Mouse (Mus musculus) NIH3T3 (cell line): ENCODE measurements at regions not wholly inside any gene's neighbourhood (a gene's known extent, or its start where the extent isn't known, plus 50 kb on each side); places are given as distances from the start of the nearest gene placed in this dataset.

ENCODE experiments used
- DNase-seq: peaks from one replicate; pipeline ENCODE4 v3.0.0-alpha.2; 2012; ENCODE audit warnings: low read depth

- DNase-seq, result no peak
Measured at GRCm38 (mm10) chr6:51349771-51350170, 82.7 kb upstream of the Nfe2l3 start.

- DNase-seq, result no peak
Measured at GRCm38 (mm10) chr6:51355041-51355440, 77.4 kb upstream of the Nfe2l3 start.

DNA sequence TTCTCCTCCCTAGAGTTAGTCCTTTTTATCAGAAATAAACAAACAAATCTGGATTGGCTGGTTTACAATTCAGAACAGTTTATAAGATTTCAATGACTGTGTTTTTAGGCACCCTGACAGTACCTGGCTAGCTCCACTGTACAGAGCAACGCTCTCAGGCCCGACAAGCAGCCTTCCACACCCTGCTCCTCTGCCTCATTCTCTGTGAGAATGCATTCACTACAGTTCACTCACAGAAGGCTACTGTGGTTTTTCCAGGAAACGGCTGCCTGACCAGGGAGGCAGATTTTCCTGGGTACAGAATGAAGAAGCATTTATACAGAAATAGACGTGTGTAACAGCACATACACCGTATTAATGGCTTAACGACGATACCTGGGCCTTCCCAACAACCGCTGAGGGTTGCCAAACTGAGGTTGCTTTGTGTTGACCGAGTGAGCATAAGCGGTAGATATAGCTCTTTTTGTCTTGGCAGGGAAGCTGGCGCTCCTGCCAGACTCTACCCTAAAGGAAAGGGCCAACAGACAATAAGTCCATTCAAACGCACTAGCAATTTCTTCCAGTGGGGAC is 70.8 kb upstream of the Nfe2l3 start:
- no peak for DNase-seq

- DNase-seq, result peak; percentile 89
Measured at GRCm38 (mm10) chr6:51362475-51363226, 69.8 kb upstream of the Nfe2l3 start.

- DNase-seq, result no peak
Measured at GRCm38 (mm10) chr6:51364776-51365175, 67.7 kb upstream of the Nfe2l3 start.

DNA sequence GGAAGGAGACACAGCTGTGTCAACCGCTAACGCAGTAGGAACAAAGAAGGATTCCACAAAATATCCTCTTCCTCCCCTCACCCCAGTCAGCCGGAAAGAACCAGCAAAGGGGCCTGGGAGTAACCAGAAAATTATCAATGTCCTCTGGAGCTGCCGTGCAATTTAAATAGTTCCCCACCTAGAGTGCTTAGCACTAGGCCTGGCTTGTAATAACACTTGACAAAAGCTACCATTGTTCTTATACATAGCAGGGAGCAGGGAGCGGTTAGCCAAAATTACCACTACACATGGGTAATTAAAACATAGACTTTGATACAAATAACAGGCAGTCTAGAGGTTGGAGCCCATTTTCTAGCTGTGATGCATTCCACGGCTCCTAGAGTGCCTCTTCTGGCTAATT is 62.7 kb upstream of the Nfe2l3 start:
- DNase-seq, result no peak

DNA sequence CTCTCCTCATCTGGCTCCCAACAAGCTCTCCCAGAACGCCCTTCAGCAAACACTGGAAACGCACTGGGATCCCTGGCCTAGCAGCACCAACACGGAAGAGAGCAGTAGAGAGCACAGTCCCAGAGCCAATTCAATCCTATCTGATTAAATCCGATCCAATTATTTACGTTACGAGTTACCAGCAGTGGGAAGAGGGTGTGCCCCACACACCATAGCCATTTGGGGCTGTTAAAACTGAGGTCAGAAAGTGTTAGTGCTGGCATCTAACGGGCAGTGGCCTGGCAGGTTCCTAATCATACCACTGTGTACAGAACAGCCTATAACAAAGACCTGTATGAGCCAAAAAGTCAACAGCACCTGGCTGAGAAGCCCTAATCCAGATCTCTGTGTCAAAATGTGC is 60.1 kb upstream of the Nfe2l3 start:
- no peak for DNase-seq

DNA sequence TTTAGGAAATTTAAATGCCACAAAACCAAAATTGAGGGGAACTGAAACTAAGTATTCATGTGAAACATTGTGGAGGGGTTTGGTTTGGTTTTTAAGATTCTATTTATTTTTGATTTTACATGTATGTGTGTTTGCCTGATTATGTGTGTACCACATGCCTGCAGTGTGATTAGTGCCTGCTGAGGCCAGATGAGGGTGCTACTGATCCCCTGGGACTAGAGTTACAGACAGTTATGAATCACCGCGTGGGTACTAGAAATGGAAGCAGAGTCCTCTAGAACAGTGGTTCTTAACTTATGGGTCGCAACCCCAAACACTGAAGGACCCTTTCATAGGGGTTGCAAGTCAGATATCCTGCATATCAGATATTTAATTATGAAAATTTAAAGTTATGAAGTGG is 54.0 kb upstream of the Nfe2l3 start:
- peak; percentile 21 for DNase-seq

DNA sequence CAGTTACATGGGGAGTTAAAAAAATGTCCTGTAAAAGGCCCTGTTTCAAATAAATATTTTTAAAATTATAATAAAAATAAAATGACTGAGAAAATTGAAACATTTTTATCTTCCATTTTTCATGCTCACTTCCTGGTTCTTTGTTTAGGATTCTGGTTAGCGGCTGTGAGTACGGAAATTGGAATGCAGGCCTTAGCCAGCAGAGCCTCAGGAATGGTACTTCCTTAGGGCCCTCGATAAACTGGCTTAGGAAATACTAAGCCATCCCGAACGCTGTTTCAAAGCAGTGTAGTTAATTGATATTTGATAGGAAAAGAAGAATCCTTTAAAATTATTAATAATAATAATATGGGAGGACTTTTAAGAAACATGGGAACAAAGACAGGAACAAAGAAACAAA is 53.4 kb upstream of the Nfe2l3 start:
- peak; percentile 85 for DNase-seq

DNA sequence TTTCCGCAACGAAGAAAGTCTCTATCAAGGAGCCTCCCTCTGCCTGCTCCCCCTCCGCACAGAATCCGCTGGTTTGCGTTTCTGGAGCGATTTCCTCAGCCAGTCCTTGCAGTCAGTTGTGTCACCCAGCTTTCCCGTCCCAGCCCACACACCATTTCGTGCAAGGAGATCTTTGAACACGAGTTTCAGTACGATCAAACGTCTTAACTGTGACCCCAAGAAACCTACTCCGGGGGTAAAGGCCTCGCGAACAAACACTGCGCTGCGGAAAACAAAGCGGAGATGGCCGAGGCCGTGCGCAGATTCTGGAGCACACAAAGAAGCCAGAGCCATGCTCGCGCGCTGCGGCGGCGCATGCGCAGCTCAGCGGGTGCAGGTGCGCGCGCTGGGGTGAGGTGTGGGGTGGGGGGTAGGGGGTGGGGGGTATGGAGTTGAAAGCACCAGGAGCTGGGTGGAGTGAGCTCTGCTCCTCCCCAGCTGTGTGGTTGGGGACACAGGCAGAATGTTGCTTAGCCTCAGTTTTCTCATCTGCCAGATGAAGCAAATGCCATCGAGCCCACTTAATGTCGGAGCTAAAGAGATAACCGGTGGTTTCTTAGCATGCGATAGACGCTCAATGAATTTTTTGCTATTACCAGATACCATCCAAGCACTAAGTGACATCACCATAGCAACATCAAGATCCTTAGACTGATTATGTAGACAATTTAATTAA is 52.8 kb upstream of the Nfe2l3 start:
- DNase-seq, result peak; percentile 67

DNA sequence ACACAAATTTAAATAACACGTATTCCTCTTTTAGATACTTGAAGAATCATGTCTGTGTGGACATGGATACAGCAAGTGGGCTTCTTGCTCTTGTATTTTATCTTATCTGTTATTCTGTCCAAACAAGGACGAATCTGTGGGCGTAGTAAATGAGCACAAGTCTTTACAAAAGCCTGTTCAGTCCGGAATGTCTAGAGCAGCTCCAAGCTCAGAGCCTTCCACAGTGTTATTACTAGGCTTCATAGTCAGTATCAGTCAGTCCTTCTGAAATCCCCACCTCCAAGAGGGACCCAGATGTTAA is 52.2 kb upstream of the Nfe2l3 start:
- no peak for DNase-seq

DNA sequence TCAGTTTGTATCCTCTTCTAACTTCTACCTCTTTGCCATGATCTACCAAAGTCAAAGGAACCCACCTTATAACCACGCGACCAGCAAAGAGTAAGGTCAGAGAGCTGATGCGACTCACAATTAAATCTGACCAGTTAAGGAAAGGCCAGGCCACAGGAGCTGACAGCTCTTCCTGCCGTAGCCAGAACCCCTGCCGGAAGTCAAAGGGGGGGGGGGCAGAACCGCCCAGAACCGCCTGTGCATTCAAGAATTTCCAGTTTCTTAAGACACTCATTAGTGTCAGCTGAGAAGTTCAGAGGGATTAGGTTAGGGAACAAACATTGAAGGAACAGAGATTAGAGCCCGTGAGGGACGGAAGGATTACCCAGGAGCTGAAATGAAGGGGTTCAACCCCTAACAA is 51.0 kb upstream of the Nfe2l3 start:
- no peak for DNase-seq
